Mouse (Mus musculus): ENCODE data around the gene Dnajc13.

The Dnajc13 gene

GRCm38 (mm10) chr9:104123101-104123500, 139.6 kb downstream of the Dnajc13 start:
- DNase-seq (ENCODE audit: low read depth, low spot score): no peak

GRCm38 (mm10) chr9:104109151-104109550, 153.6 kb downstream of the Dnajc13 start:
- DNase-seq (ENCODE audit: low read depth, low spot score): no peak

- no peak for DNase-seq (ENCODE audit: low read depth, low spot score)
Measured at GRCm38 (mm10) chr9:104108571-104109143, 154.1 kb downstream of the Dnajc13 start.

GRCm38 (mm10) chr9:104107482-104107881, 155.2 kb downstream of the Dnajc13 start:
- DNase-seq (ENCODE audit: low read depth, low spot score): no peak

DNA sequence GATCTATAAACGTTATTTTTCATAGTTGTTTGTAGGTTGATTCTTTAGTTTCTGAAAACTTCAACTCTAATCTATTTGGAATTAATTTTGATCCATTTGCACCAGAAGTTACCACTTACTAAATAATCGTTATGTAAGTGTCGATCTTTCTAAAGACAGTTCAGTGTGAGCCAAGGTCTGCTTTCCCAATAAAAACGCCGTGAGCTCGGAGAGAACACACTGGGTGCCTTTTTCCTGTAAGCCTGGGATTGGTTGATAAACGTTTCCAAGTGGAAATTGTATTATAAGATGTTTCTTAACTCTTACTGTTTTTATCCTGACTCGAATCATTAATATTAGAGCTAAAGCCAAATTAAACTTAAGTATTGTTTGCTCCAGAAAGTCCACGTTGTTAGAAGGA, 155.8 kb downstream of the Dnajc13 start:
- no peak for DNase-seq (ENCODE audit: low read depth, low spot score)

- DNase-seq (ENCODE audit: low read depth, low spot score): no peak
Measured at GRCm38 (mm10) chr9:104104986-104105385, 157.7 kb downstream of the Dnajc13 start.

DNA sequence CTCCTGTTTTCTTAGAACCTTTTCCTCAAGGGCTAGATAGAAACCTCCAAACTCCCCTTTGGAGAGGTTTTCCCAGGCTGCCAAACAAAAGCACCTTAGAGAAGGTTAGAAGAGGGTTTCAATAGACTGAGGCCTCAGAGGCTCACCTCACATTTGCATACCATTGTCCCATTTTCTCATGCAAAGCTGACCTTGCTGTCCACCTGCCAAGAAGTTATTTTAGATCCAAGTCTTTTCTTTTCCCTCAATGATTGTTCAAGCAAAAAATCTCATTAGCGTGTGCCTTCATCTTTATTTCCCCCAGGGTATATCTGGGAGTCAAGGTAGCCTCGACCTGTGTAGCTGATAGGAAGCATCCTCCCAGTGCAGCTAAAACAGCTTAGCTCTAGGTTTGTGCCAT, 159.8 kb downstream of the Dnajc13 start:
- DNase-seq (ENCODE audit: low read depth, low spot score): no peak

GRCm38 (mm10) chr9:104102301-104102700, 160.4 kb downstream of the Dnajc13 start:
- no peak for DNase-seq (ENCODE audit: low read depth, low spot score)

DNA sequence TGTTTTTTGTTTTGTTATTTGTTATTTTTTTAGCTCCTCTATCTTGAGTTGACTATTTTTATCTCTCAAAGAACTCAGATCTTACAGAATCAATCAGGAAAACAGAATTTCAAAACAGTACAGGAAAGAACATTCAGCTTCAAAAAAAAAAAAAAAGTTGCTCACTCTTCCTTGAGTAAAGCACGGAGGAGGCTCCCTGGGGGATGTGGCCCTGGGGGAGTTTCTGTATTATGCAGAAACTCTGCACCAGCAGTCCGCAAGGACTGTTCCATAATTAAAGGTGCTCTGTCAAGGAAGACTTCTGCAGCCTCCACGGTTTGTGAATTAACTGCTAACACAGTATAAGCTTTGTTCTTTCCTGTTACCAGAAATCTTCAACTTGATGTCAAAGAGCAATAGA, 161.3 kb downstream of the Dnajc13 start:
- no peak for DNase-seq (ENCODE audit: low read depth, low spot score)

All from 3T3-L1 (cell line).